7 mouse cellular contexts compared by ENCODE assay signal in the genomic region with DNA sequence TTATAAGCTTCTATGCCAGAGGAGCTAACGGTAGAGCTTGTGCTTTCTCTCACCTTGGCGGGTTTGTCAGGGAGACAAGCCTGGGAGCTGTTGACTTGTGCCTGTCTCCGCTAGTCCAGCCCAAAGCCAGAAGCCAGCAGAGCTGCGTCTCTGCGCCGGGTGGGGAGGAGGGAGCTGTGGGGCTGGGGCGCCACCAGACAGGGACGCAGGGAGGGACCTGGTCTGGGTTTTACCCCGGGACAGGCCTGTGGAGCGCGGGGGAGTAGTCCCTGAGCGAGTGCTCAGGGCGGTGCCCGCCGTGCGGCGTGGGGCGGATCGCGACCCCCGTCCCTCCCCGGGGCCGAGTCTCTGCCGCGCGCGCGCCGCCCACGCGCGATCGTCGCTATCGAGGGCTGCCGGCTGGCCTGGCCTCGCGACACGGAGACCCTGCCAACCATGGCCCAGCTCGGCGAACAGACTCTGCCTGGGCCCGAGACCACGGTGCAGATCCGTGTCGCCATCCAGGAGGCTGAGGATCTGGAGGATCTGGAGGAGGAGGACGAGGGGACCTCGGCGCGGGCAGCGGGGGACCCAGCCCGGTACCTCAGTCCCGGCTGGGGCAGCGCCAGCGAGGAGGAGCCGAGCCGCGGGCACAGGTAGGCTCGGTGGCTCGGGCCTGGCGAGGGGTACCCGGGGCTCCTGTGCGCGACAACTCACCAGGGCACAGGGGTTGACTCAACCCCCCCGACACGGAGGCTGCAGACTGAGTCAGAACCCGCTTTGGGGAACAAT. TPM values are rescaled to one million over a fixed set of nuclear protein-coding genes. Genes with fewer than 3 reads are reported as not detected.
DNase-seq lines count a peak whose midpoint lies in the region; ATAC-seq and TF ChIP-seq lines count a peak whose summit lies in the region.

Gene Larp6 (plus strand): TSS at position 219 of the 771 bp plus-strand sequence.

- H3K27me3 ChIP-seq in forebrain, postnatal 0 days (ENCODE audit: insufficient read depth, low read length) = no peaks in the 10 kb centered on the region
- peaks cover 5% of the 10 kb centered on the region for H3K27me3 ChIP-seq in small intestine, adult 2 months (ENCODE audit: control insufficient read depth, insufficient read depth, low read length)

- peak within 1 kb of the TSS; percentile 59 for H3K4me3 ChIP-seq in forebrain, postnatal 0 days (ENCODE audit: low read depth, low read length)
- H3K4me3 ChIP-seq in left cerebral cortex, adult 2 months = peak within 1 kb of the TSS; percentile 90
- H3K4me3 ChIP-seq in small intestine, adult 2 months (ENCODE audit: low read depth, low read length) = peak within 1 kb of the TSS; percentile 67

- no peak for TF ChIP-seq CTCF in forebrain, postnatal 0 days (IDR thresholded peaks at IDR 0.05; ENCODE audit: low read depth)
- no peak; the same call in 1 of the 2 replicates for TF ChIP-seq CTCF in left cerebral cortex, adult 2 months (IDR thresholded peaks at IDR 0.05)
- TF ChIP-seq CTCF in small intestine, adult 2 months (IDR thresholded peaks at IDR 0.05; ENCODE audit: extremely low read depth, insufficient read length, insufficient replicate concordance, low read depth, low read length) = no peak

- peak; percentile 8 for DNase-seq in adipocyte (ENCODE audit: low spot score)
- peak; percentile 66 for DNase-seq in cerebellum, adult 11 months
- peak; percentile 58 for DNase-seq in forebrain, postnatal 0 days
- DNase-seq in heart, postnatal 36 days = peak; percentile 56 to 63
- peak; percentile 58 to 65 for DNase-seq in left cerebral cortex, adult 2 months (ENCODE audit: extremely low spot score in 1 of 2, low spot score in 2 of 2)
- peak; percentile 53 to 65 for DNase-seq in lung, postnatal 4 days

- ATAC-seq in forebrain, postnatal 0 days = peak; percentile 83

- peak within 1 kb of the TSS; percentile 94 for H3K9ac ChIP-seq in forebrain, postnatal 0 days

- H3K4me1 ChIP-seq in forebrain, postnatal 0 days (ENCODE audit: insufficient read depth) = peaks cover 12% of the 10 kb centered on the region; the same call in 1 of the 2 replicates
- H3K4me1 ChIP-seq in small intestine, adult 2 months (ENCODE audit: control insufficient read depth, insufficient read depth, insufficient read length, low read length) = no peaks in the 10 kb centered on the region; the same call in 1 of the 2 replicates

- TF ChIP-seq POLR2A in small intestine, adult 2 months (IDR thresholded peaks at IDR 0.05; ENCODE audit: low read depth, low read length) = no peak

- no peaks in the 10 kb centered on the region for H3K9me3 ChIP-seq in forebrain, postnatal 0 days (ENCODE audit: low read length)

- H3K27ac ChIP-seq in forebrain, postnatal 0 days (ENCODE audit: low read depth, low read length) = peak within 1 kb of the TSS; percentile 73
- peak within 1 kb of the TSS; percentile 99 for H3K27ac ChIP-seq in left cerebral cortex, adult 2 months
- 0 out of 2 replicates have a peak within 1 kb of the TSS, but pooled peaks have one; percentile 8 for H3K27ac ChIP-seq in small intestine, adult 2 months (ENCODE audit: insufficient read depth, low read depth, low read length)

- intact Hi-C loops in heart, postnatal 36 days (cut with DNase I) = no loop called here
- intact Hi-C loops in left cerebral cortex, adult 2 months (cut with DNase I) = no loop called here

- WGBS in forebrain, postnatal 0 days = 2% methylated on average over 65 of the region's 66 CpGs
- 4% methylated on average over 64 of the region's 66 CpGs for WGBS in small intestine, adult 2 months

- H3K4me2 ChIP-seq in forebrain, postnatal 0 days (ENCODE audit: low read depth) = peak within 1 kb of the TSS; percentile 92

- no peaks in the 10 kb centered on the region for H3K36me3 ChIP-seq in forebrain, postnatal 0 days (ENCODE audit: insufficient read depth)
- no peaks in the 10 kb centered on the region for H3K36me3 ChIP-seq in small intestine, adult 2 months (ENCODE audit: control insufficient read depth, insufficient read depth, low read length)

RNA-seq across cellular contexts. Expression of gene Larp6, which starts in this region (rescaled TPM):
- 31.2 and 34.4 TPM in 2 replicates for total RNA-seq in forebrain, postnatal 0 days (2014; rRNA removed)
- 22.0 and 23.8 TPM in 2 replicates for polyA plus RNA-seq in forebrain, postnatal 0 days (2015; fragmentation: Nextera tagmentation; extraction: Ambion mirVana)
- 1 to 10 TPM; 1.7 to 2.3 TPM for total RNA-seq in heart, postnatal 36 days (2021)
- total RNA-seq in left cerebral cortex, adult 2 months (2021) = 10 to 100 TPM; 37.8 to 39.0 TPM
- polyA plus RNA-seq in small intestine, adult 2 months (2012; rRNA removed) = 0.39 and 0.84 TPM in 2 replicates

Comparison
In these comparisons a context has a peak if more than half of its experiments do, and no peak if none do; other contexts are left out.
1. Peak in every context shown above with its lines: DNase-seq, ATAC-seq, H3K4me3 ChIP-seq and H3K27ac ChIP-seq.
2. RNA of gene Larp6 (polyA plus RNA-seq): 22.0 to 23.8 TPM in forebrain, postnatal 0 days; 0.39 to 0.84 TPM in small intestine, adult 2 months; every median in the first group is over 10 times any median in the second.
3. DNase-seq: peak in every context shown above with its lines; median percentile 66 in cerebellum, adult 11 months; 62 in left cerebral cortex, adult 2 months; 60 in heart, postnatal 36 days; 59 in lung, postnatal 4 days; 58 in forebrain, postnatal 0 days; 8 in adipocyte.
4. H3K27ac ChIP-seq: peak in every context shown above with its lines; median percentile 99 in left cerebral cortex, adult 2 months; 73 in forebrain, postnatal 0 days; 8 in small intestine, adult 2 months.